Mouse (Mus musculus): ENCODE data around the gene Ryr2.
A peak's percentile ranks its signal among the peaks of the same experiment; 100 is the strongest.
"Not testable (repeated sequence)": the region's sequence is repeated elsewhere in the genome, so short reads cannot be mapped to it uniquely, and the experiment has no call there.

Gene Ryr2

DNA sequence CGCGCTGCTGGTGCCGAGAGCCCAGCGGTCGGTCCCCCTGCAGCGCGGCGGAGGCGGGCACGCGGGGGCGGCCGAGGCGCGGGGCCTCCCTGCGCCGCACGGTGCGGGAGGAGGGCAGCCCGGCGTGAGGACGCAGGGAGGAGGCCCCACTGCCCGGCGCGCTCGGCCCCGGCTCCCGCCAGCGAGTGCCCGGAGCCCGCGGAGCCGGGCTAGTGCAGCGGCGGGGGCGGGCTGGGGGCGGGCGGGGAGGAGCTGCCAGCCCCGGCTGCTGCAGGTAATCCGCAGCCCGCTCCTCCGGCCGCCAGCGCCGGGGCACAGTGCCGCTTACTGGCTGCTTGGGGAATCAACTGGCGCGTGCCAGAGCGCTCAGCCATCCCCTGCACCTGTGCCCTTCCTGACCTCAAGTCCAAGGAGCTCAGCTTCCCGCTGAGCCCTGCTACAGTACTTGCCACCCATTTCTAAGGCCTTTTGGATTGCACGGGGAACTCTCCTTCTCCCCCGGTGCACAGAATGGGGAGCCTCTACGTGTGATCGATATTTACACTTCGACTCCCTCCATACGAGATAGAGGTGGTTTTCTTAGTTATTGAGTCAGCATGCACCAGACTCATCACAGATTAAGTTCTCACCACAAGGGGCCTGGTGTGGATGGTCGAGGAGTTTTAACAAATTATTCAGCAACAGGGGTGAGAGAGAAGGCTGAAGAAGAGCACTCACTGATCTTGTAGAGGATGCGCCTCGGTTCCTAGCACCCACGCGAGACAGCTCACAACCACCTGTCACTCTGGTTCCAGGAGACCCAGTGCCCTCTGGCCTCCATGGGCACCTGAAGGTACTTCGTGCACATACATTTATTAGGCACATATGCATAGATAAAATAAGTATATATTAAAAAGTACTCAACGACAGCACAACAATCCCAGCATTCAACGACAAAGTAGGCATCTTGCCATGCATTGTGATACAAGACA lies at the start of gene Ryr2:
Gene Ryr2 (minus strand): TSS at position 284 of the 971 bp plus-strand sequence.
- peak; percentile 77 for DNase-seq (ENCODE audit: low spot score)

DNA sequence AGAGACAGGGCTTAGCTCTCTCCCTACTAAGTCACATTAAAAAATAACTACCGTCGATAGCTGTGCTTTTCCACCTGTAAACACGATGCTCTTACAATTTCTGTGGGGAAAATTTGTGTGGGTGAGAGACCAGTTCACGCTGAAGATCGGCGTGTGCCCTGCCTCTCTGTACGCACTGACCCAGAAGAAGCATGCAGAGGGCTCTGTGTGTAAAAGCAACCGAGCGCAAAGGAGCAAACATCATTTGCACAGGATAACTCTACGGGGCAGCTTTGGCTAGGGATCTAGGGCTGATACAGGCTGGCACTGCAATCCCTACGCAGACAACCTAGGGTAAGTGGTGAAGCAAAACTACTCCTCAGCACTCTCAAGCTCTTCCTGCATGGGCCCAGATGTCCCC lies 47.2 kb upstream of the Ryr2 start:
- no peak for DNase-seq (ENCODE audit: low spot score)

DNA sequence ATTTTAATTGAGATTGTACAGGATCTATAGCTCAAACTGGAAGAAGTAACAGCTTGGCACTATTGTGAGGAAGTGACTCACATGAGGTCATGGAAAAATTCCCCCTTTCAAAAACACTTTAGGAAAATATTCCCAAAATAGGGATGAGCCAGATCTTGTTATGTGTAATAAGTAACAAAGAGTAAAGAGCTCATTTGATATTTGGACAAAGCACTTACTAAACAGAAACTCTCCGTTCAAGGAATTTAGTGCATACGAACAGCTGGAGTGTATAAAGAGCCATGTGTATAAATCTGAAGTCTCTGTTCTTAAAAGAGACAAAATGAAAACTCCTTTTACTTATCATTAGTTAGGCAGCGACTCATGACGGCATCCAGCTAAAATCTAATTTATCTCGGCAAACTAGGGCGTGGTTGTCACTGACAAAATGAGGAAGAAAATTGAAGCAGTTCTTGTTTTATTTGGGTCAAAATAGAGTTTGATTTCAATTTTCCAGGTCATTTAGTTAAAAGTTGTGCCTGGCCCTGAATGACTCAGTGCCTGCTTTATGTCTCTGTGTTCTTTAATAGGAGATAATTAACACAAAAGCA lies 40.3 kb upstream of the Ryr2 start:
- no peak for DNase-seq (ENCODE audit: low spot score)

DNA sequence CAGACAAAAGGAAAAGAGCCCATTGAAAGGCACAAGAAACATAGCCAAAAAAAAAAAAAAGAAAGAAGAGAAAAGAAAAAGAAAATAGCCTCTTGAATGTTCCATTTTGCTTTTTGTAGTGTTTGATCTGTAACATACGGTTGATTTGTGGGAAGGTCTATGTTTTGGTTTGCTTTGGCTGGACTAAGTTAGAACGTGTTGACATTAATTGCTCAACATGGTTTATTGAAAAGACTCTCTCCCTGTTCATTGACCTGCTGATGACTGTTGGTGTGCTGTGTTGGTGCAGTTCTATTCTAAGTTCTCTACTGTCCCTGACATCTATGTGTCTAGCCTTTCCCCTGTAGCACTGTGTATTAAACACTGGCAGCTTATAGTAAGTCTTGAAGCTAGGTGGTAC lies 39.7 kb upstream of the Ryr2 start:
- no peak for DNase-seq (ENCODE audit: low spot score)

DNA sequence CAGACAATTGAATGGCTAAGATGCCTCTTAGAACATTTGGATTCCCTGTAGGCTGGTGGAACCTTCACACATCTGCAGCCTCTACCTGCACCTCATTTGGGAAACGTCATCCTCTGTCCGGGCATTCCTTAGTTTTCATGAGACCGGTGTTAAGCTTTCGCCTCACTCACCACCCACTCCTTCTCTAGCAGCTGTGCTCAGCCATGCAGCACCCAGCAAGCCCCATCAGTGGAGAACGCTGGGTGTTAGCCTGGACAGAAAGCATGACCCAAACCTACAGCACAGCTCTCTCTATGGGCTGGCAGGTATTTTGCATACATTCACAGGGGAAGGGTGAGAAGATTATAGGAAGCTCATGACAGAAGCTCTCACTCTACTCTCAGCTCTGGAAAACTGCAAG lies 36.6 kb upstream of the Ryr2 start:
- DNase-seq (ENCODE audit: low spot score): no peak

DNA sequence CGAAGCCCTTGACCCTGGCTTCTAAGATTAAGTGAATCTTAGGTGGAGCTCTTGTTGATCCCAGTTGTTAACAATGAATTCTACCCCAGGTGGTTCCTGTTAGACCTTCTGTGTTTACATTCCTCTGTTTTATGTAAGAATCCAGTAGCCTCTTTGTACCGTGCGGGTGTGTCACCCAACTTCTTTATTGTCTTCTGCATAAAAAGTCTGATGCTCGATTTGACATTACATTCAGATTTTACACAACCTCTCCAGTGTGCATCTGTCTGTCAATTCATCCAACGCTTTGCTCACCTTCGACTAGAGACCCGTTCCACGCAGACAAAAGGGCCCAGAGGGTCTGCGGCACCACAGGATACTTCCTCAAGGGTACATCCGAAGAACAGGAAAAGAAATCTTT lies 29.7 kb upstream of the Ryr2 start:
- DNase-seq (ENCODE audit: low spot score): not testable (repeated sequence)

DNA sequence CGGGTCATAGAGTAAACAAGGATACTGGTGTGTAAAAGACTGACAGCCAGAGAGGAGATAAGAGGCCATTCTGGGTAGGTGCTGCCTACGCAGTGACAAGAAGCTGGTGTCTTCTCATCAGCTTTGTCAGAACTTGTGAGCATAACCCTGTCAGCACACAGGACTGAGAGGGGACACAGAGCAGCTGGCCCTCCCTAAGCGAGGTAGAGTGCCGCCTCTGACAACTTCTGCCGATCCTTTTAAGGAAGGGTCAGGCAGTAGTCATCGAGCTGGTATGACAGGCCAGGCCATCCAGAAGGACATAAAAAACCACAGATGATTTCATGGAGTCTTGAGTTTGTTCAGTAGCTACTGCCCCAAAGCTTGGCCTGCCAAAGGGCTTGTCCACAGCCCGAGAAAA lies 26.8 kb upstream of the Ryr2 start:
- DNase-seq (ENCODE audit: low spot score): no peak

DNA sequence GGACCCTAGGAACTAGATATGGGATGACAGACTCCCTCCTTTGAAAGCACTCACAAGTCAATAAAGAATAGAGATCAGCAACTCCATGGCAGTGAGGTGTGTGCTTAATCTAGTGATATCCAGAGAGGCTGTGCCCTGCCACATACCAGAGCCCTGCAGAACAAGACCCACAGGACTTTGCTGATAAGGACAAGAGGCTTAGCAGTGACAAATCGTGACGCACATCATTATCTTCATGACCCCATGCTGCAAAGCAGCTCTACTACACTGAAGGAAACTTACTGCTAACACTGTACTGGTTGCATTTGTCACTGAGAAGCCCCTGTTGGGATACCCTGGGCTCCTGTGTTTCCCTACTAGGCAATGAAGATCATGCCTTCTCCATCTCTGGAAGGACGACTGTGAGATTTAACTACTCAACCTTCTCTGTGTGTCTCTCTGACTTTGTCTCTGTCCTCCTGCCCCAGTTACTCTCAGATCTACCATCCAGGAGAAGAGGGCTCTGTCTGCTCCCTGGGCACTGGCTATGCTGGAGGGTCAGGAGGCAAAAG lies 25.5 kb upstream of the Ryr2 start:
- DNase-seq (ENCODE audit: low spot score): no peak

DNA sequence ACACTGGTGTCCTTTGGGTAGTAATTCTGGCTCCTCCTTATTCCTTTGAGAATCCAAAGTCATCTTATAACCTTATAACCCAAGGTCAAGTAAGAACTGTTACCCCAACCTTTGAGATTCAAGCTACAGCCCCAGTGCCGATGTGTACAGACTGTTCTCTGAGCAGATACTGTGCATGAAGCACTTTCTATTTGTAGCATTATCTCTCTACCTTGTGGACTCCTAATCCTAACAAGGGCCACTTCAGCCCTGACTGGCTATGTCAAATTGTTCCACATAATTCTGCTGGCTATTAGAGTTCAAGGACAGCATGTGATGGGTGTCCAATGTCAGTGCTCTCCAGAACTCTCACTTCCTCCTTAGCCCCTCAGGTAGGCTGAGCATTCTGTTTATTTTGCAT lies 22.4 kb upstream of the Ryr2 start:
- DNase-seq (ENCODE audit: low spot score): no peak

DNA sequence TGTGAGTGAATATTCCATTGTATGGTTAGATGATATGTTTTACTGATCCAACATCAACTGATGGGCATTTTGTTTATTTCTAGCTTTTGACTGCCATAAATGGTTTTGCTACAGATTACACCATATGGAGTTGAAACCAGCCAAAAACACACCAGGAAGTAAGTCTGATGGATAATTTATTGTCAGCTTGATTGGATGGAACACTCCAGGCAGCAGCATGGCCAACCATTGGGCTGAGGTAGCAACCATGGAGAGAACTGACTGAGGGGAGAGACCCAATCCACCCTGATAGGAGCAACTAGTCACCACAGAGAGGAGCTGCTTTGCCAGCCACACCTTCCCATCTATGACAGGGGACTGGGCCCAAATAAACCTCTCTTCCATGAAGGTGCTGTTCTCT lies 19.4 kb upstream of the Ryr2 start:
- no peak for DNase-seq (ENCODE audit: low spot score)

DNA sequence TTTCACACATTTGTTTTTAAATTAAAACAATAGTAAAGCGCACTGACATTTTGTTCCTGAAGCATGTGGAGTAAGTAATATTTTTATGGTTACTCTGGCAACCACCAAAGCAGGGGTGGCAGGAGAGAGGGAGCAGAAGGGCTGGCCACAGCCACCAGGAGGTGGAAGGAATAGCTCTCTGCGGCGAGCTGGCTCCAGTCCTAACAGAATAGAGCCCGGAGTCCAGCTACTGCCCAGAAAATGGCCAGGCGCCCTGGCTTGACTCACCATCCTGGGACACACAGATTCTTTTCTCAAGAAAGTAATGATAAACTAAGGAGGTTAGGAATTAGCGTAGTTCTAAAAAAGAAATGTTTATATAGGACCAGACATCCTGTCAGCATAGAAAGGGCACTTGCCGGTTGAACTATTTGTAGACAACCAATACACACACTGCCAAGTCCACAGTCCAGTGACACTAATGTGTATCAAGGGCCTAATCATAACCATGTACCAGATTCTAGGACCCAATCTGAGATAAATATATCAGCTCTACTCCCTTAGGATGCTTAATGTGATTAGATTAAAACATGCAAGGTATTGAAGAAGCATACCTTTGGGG lies 18.3 kb upstream of the Ryr2 start:
- DNase-seq (ENCODE audit: low spot score): no peak

DNA sequence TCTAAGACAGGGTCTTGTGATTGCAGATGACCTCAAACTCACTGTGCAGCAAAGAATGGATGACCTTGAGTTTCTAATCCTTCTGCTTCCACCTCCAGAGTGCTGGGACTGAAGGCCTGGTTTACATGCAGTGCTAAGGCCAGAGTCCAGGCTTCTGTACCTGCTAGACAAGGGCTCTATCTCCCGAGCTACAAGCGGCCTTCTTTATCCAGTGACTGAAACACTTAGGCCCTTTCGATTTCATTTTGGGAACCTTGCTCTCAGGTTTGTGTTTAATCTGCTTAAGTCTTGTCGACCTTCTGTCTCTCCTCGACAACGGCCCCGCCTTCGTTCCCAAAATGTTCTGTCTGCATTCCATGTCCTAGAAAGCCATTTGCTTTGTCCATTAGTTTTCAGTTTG lies 8.8 kb upstream of the Ryr2 start:
- DNase-seq (ENCODE audit: low spot score): no peak

DNA sequence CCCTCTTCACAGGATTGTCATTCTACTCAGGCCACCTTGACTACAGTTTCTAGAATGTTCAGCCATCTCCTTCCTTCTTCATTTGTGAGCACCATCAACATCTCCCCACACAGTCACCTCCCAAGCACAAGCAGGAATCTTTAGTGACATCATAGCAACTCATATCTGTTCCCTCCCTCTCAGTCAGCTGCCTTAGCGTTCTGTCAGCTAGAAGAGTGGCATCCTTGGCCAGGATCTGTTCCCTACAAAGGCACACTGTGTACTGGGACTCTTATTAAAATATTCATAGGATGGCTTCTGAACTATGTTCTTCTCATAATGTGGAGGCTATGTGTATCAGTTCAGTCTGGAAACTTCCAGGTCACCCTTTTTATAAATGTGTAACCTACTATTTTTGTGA lies 8.1 kb upstream of the Ryr2 start:
- DNase-seq (ENCODE audit: low spot score): no peak

DNA sequence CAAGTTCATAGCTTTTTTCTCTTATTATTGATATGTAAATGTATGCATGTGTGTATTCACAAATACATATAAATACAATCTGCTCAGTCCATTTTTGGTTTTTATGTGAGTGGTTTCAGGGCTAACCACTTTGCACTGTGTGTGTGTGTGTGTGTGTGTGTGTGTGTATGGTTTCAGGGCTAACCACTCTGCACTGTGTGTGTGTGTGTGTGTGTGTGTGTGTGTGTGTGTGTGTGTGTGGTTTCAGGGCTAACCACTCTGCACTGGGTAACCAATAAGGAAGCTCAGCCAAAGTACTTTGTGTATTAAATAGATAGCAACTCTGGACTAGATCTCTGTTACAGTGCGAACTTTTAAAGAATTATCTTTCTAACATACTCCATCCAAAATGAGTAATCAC lies 2.2 kb upstream of the Ryr2 start:
- no peak for DNase-seq (ENCODE audit: low spot score)

DNA sequence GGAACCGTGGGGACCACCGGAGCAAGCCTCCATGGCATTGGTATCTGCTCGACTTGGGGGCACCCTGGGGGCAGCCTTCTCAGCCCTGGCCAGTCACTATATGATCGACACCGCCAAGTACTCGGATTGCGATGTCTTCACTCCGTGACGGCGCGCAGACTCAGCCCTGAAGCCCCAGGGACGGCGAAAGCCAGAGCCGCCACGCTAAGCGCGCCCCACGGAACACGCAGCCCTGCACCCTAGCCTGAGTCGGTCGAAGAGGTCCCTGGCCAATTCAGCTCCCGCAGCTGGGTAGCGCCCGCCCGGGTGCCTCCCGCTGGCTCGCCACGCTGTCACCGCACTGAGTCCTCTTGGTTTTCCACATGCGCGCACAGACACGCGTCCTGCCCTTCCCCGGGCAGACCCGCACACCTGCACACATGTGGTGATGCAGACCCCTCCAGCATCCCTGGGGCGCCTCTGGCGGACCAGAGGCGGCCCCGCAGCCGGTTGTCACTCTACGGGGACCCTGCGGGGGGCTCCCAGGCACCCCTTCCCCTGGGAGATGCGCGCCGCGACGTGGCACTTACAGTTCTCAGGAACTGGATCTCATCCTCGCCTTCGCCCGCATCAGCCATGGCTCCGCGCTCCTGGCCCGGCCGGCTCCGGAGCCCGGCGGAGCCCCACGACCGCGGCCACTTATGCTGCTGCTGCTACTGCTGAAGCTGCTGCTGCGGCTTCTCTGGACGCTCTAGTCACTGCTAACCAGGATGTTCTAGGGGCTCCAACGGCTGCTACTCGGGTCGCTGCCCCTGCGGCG lies 716 bp downstream of the Ryr2 start:
- DNase-seq (ENCODE audit: low spot score): peak; percentile 26

DNA sequence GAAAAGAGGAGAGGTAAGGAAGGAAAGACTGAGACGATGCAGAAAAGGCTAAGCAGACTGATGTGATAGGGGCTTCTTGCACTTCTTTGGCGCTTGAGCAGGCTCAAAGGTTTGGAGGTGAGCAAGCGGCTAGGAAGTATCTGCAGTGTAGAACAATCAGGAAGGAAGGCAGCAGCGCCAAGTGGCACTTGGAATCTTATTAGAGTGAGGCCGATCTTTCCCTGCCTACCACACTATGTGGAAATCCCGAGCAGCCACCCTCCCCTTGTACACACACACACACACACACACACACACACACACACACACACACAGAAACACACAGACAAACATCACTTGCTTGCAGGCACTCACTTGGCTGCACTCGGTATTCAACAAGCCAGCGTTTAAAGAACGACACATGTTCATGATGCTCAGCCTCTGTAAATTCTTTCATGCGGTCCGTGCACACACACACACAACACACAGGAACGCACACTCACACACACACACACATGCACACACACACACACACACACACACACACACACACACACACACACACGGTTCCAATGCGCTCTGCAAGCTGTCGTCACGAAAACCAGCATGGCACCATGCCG lies 1.4 kb downstream of the Ryr2 start:
- no peak for DNase-seq (ENCODE audit: low spot score)

DNA sequence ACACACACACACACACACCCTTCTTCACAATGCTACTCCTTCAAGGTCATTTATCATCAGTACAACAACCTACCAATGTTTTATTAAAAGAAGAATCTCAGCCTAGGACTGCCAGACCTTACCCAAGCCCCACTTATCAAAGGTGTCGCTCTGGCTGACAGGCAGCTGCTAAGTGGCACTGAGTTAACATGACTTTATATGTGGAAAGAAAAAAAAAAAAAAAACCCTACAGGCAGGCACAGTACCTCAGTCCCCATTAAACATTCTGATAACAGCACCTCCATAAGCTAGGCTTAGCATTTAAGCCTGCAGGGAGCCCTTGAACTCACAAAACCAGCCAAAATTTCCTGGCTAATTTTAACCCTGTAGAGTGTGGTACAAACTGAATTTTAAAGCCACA lies 2.4 kb downstream of the Ryr2 start:
- no peak for DNase-seq (ENCODE audit: low spot score)

DNA sequence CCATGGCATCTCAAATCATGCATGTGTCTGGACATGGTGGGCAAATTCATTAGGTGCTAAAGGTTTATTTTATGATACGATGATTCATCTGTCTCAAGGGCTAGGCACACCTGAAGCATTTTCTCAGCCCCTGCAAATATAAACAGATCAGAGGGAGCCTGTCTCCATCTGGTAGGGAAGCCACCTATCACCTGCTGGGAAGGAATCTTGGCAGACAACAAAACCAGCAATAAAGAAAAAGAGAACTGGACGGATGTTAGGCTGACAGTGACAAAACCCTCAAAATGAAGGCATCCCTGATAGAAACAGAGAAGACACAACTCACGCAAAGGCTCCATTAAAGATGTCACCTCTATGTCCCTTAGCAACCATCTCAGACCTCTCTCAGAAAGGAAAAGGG lies 3.7 kb downstream of the Ryr2 start:
- no peak for DNase-seq (ENCODE audit: low spot score)

DNA sequence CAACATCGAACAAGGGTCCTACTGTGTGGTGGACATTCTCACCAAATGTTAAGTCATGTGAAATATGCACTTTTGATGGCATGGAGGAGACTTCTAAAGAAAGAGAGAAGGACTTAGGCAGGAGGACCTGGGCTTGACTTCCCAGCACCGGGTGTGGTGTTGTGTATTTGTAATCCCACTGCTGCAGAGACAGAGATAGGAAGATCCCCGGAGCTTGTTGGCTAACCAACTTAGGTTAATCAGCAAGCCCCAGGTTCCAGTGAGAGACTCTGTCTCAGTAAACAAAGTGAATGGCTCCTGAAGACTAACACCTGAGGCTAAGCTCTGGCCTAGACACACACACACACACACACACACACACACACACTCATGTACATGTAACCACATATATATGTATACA lies 7.3 kb downstream of the Ryr2 start:
- DNase-seq (ENCODE audit: low spot score): no peak

DNA sequence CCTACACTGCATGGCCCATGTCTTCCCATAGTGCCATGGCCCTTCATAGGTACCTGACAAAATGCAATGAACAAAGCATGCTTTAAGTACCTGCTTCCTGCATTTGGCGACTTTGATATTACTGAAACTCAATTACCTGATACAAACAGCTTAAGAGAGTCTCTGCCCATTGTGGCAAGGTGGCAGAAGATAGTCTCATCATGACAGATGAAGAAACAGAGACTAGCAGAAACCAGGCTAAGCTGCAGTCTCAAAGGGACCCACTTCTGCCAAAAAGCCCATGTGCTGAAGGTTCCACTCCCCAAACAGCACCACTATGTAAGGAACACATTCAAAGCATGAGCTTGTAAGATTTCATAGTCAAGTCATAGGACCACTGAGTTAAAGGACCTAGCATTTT lies 7.8 kb downstream of the Ryr2 start:
- no peak for DNase-seq (ENCODE audit: low spot score)

DNA sequence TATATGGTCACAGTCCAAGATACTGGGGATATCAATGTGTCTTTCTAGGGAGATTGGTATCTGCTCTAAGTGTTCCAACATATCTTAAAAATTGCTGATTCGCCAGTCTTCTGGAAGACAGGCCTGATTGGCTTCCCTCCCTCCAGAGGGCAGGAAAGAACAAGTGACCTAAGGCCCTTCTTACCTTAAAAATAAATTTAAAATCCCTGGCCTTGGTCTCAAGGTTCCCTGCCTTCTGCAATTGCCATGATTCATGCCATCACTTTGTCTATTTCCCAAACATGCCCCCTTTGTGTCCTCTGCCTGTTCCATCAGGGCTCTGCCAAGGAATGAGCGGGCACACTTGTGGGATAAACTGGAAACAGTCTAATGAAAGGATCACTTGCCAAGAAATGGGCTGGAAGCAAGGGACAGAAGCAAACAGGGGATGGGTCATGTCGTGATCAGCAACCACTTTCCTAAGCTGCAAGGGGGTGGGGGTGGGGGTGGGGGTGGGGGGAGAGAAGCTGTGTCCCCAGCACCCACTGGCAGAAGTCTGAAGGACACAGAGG lies 10.3 kb downstream of the Ryr2 start:
- no peak for DNase-seq (ENCODE audit: low spot score)
